Mouse (Mus musculus) limb, embryonic 10.5 days (tissue): ENCODE results near the gene Fmnl1. TPM values are rescaled to one million over a fixed set of nuclear protein-coding genes. Genes with fewer than 3 reads are reported as not detected.

Source experiments
- DNase-seq: peaks from one replicate; pipeline ENCODE4 v3.0.0-alpha.2; 2017; ENCODE audit warnings: low spot score
- H3K27ac ChIP-seq: fragments of 300-500 bp; sonication (generic); 2 replicates; pipeline ENCODE4 v1.5.1; 2016; ENCODE audit warnings: mild to moderate bottlenecking
- H3K27me3 ChIP-seq: fragments of 300-500 bp; sonication (generic); 2 replicates; pipeline ENCODE4 v1.6.1; 2016; ENCODE audit warnings: low read depth, mild to moderate bottlenecking; ENCODE audit not compliant: poor library complexity, severe bottlenecking
- H3K36me3 ChIP-seq: fragments of 300-500 bp; sonication (generic); 2 replicates; pipeline ENCODE4 v1.6.1; 2016; ENCODE audit warnings: mild to moderate bottlenecking, moderate library complexity
- H3K4me1 ChIP-seq: fragments of 300-500 bp; sonication (generic); 2 replicates; pipeline ENCODE4 v1.6.1; 2016
- H3K4me3 ChIP-seq: fragments of 300-500 bp; sonication (generic); 2 replicates; pipeline ENCODE4 v1.5.1; 2016; ENCODE audit warnings: mild to moderate bottlenecking, moderate library complexity
- H3K9me3 ChIP-seq: fragments of 300-500 bp; sonication (generic); replicated peaks from 2 replicates; pipeline ENCODE4 v1.6.1; 2016; ENCODE audit warnings: mild to moderate bottlenecking
- WGBS: fragments of 180-500 bp; shearing (Covaris S2); methylation state at CpG from one replicate; pipeline ENCODE4 v1.1.7; 2016; 5-methylcytosine and 5-hydroxymethylcytosine counted together
- polyA plus RNA-seq: library from polyadenylated mRNA; unstranded; fragments of >200 nt; fragmentation: Nextera tagmentation; extraction: Ambion mirVana; gene quantifications from 2 replicates; pipeline ENCODE4 v1.2.1, GENCODE M21; 2016

Gene Fmnl1
- polyA plus RNA-seq, 1 experiment from 2014 or later, result 0.49 TPM

DNA sequence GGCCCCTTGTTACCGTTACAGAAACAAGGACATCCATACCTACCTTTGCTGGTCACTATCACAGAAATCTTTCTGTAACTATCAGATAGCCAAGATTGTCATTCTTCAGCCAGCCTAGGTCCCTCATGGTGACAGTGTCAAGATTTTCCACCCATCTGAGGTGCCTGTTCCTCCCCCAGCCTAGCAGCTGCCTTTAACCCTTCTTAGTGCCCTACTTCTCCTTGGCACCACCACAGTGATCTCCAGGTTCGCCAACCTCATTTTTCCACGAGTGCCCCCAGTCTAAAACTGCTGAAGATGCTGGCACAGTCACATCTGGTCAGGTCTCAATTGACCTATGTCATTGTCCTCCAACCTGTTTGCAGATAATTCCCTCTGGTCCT, 805 bp upstream of the Fmnl1 start:
- no peak overlapping the region for H3K27ac ChIP-seq
- no peak for DNase-seq
- peaks cover 83% of the 10 kb centered on the region for H3K27me3 ChIP-seq
- H3K9me3 ChIP-seq, result no peaks in the 10 kb centered on the region
- peaks cover 19% of the 10 kb centered on the region for H3K4me1 ChIP-seq
- 0 out of 2 replicates have a peak, but pooled peaks cover 3% of the 10 kb centered on the region for H3K36me3 ChIP-seq
- H3K4me3 ChIP-seq, result peak overlapping the region; percentile 65
- WGBS, result 50% methylated on average over 3 of the region's 3 CpGs

GRCm38 (mm10) chr11:103171286-103171620, 346 bp downstream of the Fmnl1 start:
- Histone ChIP-seq H3K4me1 (peaks cover 24% of the 10 kb centered on the region), H3K9me3 (no peaks in the 10 kb centered on the region), H3K27me3 (peaks cover 80% of the 10 kb centered on the region), H3K36me3 (0 out of 2 replicates have a peak, but pooled peaks cover 3% of the 10 kb centered on the region), H3K4me3 (peak overlapping the region; percentile 65), H3K27ac (no peak overlapping the region)
- 4% methylated on average over 23 of the region's 23 CpGs for WGBS
- no peak for DNase-seq

DNA sequence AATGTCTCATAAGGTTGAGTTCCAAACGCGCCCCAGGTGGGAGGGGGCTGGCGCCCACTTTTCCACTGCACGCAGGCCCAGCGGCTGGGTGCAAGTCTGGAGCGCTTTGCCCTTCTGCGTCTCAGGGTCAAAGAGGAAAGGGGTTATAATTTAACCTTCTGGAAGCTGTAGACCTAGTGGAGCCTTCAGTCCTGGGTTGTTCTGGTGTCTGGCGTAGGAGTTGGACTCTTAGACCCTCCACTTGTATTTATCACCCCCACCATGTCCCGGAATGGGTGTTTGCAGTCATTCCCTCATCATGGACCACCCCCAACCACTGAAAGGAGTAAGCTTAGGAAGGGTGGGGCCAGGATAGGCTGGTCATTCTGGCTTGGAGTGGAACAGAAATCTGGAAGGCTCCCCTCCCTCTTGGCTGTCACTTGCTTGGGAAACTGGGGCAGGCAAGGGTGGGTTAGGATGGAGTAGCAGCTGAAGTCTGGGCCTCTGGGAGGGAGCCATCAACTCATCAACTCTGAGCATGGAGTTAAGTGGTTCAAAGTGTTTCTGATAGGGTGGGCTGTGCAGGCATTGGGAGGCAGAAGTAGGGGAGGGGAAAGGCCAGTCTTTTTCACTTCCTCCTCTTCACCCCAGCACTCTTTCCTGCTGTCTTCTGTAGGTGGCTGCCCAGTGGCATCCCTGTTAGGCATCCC, 940 bp downstream of the Fmnl1 start:
- H3K27me3 ChIP-seq, result peaks cover 80% of the 10 kb centered on the region
- no peak overlapping the region for H3K4me3 ChIP-seq
- peaks cover 24% of the 10 kb centered on the region for H3K4me1 ChIP-seq
- 0 out of 2 replicates have a peak, but pooled peaks cover 3% of the 10 kb centered on the region for H3K36me3 ChIP-seq
- H3K27ac ChIP-seq, result no peak overlapping the region
- no peak for DNase-seq
- 56% methylated on average over 9 of the region's 9 CpGs for WGBS
- no peaks in the 10 kb centered on the region for H3K9me3 ChIP-seq

DNA sequence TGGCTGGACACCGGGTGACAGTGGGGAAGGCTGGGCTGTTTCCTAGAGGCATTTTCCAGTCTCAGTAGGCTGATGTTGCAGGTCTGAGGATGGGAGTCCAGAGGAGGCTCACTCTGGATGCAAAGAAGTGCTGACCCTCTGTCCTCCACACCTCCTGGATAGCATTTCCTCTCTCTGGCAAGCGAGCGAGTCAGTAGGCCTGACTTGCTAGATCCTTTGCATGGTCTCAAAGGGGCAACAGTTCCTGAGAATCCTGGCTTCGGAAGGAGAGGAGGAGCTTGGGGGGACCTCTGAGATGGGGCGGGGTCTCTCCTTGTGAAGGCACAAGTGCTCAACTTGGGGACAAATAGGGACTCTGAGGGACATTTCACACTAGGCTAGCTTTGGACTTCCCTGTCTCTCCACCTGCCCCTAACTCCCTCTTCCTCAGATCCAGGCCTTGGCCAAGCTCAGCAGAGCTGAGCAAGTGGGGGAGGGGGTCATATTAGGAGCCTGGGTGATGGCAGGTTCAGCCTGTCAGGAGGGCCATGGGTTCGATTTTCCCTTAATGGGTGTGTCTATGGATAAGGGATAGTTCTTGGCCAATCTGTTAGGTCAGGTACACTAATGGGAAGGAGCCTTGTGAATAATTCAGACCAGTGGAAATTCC, 1.6 kb downstream of the Fmnl1 start:
- WGBS, result 64% methylated on average over 6 of the region's 6 CpGs
- H3K9me3 ChIP-seq, result no peaks in the 10 kb centered on the region
- no peak overlapping the region for H3K4me3 ChIP-seq
- H3K4me1 ChIP-seq, result peaks cover 24% of the 10 kb centered on the region
- H3K36me3 ChIP-seq, result 0 out of 2 replicates have a peak, but pooled peaks cover 3% of the 10 kb centered on the region
- no peak overlapping the region for H3K27ac ChIP-seq
- H3K27me3 ChIP-seq, result peaks cover 76% of the 10 kb centered on the region
- DNase-seq, result no peak

DNA sequence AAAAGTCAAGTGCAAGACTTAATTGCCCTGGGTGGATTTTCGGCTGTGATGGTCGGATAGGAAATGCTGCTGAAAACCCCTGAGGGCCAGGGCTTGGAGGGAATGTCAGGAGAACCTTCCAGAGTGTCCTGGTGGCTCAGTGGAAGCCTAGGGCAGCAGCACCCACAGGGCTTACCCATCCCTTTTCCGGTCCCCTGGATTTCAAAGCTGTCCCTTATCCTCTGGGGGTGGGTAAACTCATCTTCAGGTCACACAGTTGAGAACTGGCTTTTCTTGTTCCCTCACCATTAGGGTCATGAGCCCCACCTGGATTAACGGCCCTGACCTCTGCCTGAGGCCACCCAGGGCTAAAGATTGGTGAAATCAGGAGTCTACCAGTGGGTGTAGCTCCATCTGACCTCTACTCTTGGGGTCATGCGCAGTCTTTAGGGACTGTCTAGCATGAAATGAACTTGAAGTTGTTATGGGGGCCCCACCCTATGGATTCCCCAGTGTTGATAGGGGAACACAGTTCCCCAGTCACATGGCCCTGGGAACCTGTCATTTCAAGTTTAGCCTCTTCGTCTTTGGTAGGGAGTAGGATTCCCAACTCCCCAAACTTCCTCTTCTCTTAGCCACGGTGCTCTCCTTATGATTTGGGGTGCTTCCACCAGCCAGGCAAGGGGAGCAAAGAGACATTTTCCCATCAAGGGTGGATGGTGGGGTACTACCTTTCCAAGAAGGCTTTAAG, 2.3 kb downstream of the Fmnl1 start:
- 82% methylated on average over 7 of the region's 7 CpGs for WGBS
- no peak overlapping the region for H3K4me3 ChIP-seq
- no peak for DNase-seq
- 0 out of 2 replicates have a peak, but pooled peaks cover 3% of the 10 kb centered on the region for H3K36me3 ChIP-seq
- H3K27ac ChIP-seq, result no peak overlapping the region
- peaks cover 24% of the 10 kb centered on the region for H3K4me1 ChIP-seq
- peaks cover 69% of the 10 kb centered on the region for H3K27me3 ChIP-seq
- H3K9me3 ChIP-seq, result no peaks in the 10 kb centered on the region

DNA sequence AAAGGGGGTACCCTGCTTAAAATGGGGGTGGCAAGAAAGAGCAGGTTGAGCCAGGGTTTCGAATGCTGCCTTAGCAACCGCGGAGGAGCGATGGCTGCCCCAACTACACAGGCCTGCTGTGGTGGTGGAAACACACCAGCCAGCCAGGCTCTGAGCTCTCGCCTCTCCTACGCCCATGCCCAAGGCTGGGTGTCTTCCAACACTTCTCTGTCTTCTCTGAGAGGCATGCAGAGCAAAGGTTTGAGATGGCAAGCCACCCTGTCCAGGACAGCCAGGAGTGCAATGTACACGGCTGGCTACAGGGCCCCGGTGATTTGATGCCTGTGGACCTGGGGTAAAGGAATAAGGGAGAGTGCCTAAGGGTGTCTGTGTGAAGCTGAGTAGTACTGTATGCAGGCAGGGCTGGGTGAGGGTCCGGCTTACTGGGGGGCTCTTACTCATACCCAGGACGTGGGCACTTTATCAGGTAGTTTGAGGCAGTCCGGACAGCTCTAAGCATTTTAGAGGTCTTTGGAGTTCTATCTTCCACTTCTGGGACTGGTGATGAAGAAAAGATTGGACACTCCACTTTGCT, 3.0 kb downstream of the Fmnl1 start:
- H3K4me1 ChIP-seq, result peaks cover 24% of the 10 kb centered on the region
- H3K36me3 ChIP-seq, result 0 out of 2 replicates have a peak, but pooled peaks cover 3% of the 10 kb centered on the region
- no peaks in the 10 kb centered on the region for H3K9me3 ChIP-seq
- 92% methylated on average over 11 of the region's 11 CpGs for WGBS
- DNase-seq, result no peak
- no peak overlapping the region for H3K27ac ChIP-seq
- H3K27me3 ChIP-seq, result peaks cover 67% of the 10 kb centered on the region
- no peak overlapping the region for H3K4me3 ChIP-seq

DNA sequence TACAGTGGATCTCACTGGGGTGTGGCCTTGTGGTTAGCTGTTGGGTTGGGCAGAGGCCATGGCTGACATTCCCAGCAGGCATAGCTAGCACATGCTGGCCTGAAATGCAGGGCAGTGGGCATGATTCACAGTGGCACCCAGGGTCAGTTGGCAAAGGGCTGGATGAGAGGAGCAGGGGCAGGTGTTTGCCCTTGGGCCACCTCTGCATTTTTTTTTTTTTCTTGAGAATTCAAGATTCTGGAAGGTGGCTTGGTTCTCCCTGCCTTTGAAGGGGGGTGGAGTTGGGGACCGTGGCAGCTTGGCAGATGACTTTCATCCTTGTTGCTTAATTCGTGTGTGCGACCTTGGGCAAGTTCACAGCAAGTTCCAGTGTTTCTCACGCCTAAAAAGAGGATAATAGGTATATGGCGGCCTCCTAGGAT, 3.5 kb downstream of the Fmnl1 start:
- no peak overlapping the region for H3K4me3 ChIP-seq
- WGBS, result 81% methylated on average over 5 of the region's 5 CpGs
- 0 out of 2 replicates have a peak, but pooled peaks cover 3% of the 10 kb centered on the region for H3K36me3 ChIP-seq
- H3K9me3 ChIP-seq, result no peaks in the 10 kb centered on the region
- H3K27ac ChIP-seq, result 0 out of 2 replicates have a peak overlapping the region, but pooled peaks have one; percentile 2
- H3K27me3 ChIP-seq, result peaks cover 66% of the 10 kb centered on the region
- DNase-seq, result no peak
- H3K4me1 ChIP-seq, result peaks cover 24% of the 10 kb centered on the region

- Histone ChIP-seq H3K9me3 (no peaks in the 10 kb centered on the region), H3K4me3 (no peak overlapping the region), H3K4me1 (peaks cover 24% of the 10 kb centered on the region), H3K36me3 (0 out of 2 replicates have a peak, but pooled peaks cover 3% of the 10 kb centered on the region), H3K27ac (0 out of 2 replicates have a peak overlapping the region, but pooled peaks have one; percentile 2), H3K27me3 (peaks cover 65% of the 10 kb centered on the region)
- WGBS, result 55% methylated on average over 8 of the region's 8 CpGs
- DNase-seq, result no peak
Measured at GRCm38 (mm10) chr11:103174891-103175391, 4.0 kb downstream of the Fmnl1 start.

DNA sequence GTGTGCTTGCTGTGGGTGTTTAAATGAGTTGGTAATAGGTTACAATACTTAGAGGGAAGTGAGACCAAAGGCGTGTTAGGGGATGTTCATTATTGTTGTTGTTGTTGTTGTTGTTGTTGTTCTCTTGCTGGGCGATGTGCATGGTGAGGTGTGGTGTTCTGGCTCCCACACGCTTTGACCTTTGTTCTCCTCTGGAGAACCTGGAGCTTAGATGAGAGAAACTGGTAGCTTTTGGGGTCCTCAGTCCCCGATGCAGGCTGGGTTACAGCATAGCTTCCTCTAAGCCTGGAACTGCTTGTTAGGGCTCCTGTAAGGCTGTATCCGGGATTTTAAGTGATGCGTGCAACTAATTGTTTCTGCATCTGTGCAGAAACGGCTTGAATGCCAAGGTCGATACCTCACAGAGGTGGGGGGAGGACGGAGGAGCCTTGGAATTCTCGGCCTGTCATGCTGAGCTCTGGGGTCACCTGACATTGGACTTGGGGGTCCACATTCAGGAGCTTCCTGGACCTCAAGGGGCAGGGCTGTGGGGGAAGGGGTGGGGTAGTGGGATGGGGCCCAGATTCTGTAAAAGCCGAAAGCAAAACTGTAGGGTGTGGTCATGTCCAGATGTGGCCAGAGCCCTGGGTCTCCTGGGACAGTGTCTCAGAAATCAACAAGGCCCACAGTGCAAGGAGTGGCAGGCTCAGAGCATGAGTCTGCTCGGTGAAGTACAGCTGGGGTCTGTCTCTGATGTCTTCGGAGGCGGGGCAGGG, 5.0 kb downstream of the Fmnl1 start:
- WGBS, result 83% methylated on average over 14 of the region's 14 CpGs
- Histone ChIP-seq H3K27me3 (peaks cover 64% of the 10 kb centered on the region), H3K27ac (no peak overlapping the region; the same call in 1 of the 2 replicates), H3K9me3 (no peaks in the 10 kb centered on the region), H3K36me3 (0 out of 2 replicates have a peak, but pooled peaks cover under 1% of the 10 kb centered on the region), H3K4me3 (no peak overlapping the region), H3K4me1 (peaks cover 18% of the 10 kb centered on the region)
- DNase-seq, result no peak

GRCm38 (mm10) chr11:103176510-103176909, 5.6 kb downstream of the Fmnl1 start:
- Histone ChIP-seq H3K27ac (no peak overlapping the region), H3K4me1 (peaks cover 12% of the 10 kb centered on the region), H3K27me3 (peaks cover 57% of the 10 kb centered on the region), H3K4me3 (no peak overlapping the region), H3K9me3 (no peaks in the 10 kb centered on the region), H3K36me3 (no peaks in the 10 kb centered on the region)
- no peak for DNase-seq
- 95% methylated on average over 1 of the region's 1 CpGs for WGBS

DNA sequence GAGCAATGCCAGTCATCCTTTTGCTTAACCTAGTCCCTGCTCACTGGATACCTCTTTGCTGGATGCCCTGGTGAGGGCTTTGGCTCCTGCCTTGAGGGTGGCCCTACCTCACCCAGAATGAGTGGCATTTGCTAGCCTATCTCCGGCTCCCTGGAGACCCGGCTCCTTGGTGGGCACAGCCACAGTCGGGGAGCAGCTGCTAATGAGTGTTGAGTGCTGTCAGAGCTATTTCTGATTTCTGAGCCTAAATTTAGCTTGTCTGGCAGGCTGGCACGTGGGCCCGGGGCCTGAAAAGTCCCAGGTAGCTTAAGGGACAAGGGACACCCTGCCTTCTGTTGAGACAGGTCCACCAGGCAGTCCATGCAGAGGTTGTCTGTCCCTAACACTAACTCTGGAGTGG, 6.3 kb downstream of the Fmnl1 start:
- DNase-seq, result no peak
- H3K4me3 ChIP-seq, result no peak overlapping the region
- 87% methylated on average over 5 of the region's 5 CpGs for WGBS
- H3K9me3 ChIP-seq, result no peaks in the 10 kb centered on the region
- H3K4me1 ChIP-seq, result peaks cover 10% of the 10 kb centered on the region
- no peaks in the 10 kb centered on the region for H3K36me3 ChIP-seq
- H3K27me3 ChIP-seq, result peaks cover 50% of the 10 kb centered on the region
- no peak overlapping the region for H3K27ac ChIP-seq
